Mouse (Mus musculus): ENCODE data around the gene Hsd11b2.

Gene Hsd11b2

DNA sequence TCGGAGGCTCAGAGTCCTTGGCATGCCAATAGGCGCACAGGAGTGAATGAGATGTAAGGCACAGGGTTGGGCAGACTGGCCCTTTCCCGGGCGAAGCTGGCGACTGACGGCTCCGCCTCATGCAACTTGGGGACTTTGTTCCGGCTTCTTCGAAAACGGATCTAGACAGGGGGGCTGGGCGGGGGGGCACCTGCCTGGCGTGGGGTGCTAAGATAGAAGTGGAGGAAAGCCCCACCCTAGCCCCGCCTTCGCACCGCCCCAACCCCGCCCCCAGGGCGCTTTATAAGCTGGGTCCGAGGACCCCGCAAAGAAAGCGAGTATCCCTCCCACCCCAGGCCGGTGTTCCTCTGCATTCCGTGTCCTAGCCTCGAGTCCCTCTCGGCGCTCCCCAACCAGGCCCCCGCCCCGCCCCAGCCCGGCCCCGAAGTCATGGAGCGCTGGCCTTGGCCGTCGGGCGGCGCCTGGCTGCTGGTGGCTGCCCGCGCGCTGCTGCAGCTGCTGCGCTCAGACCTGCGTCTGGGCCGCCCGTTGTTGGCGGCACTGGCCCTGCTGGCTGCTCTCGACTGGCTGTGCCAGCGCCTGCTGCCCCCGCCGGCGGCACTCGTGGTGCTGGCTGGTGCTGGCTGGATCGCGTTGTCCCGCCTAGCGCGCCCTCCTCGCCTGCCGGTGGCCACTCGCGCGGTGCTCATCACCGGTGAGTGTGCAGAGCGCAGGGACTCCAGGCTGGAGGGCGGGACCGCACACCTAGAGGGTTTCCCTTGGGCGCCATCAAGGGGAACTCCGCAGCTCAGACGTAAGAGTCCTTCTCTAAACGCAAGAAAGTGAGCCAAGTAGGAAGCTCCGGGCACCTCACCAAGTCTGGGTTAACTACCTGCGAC lies at the start of gene Hsd11b2:
Gene Hsd11b2 (plus strand): TSS at position 320 of the 878 bp plus-strand sequence.
- DNase-seq (ENCODE audit: low read depth, low spot score): no peak

DNA sequence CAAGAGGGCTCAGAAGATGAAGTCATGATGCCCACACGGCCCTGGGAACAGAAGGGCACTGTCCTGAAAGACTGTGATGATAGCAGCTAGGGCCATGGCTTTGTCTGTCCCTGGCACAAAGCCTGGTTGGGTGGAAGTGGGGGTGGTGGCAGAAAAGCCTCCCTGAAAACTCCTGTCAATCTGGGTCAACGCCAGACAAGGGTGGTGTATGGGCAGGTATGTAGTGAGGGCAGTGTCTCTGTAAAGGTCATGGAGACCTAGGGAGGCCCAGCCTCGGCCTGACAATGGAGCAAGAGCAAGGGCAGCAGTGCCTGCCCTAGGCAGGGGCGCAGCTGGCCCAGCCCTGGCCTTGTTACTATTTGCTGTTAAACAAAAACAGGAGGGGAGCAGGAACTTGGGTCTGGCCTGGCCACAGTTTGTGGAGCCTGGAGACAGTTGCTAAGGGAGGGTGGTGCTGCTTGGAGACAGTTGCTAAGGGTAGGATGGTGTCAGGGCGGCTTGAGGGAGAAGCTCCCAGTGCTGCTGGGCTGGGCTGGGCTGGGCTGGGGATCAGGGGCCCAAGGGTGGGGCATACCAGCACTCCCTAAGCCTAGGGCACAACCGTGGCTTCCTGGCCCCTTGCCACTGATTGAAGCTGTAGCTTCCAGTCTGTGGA lies 49.4 kb upstream of the Hsd11b2 start:
- no peak for DNase-seq (ENCODE audit: low read depth, low spot score)

DNA sequence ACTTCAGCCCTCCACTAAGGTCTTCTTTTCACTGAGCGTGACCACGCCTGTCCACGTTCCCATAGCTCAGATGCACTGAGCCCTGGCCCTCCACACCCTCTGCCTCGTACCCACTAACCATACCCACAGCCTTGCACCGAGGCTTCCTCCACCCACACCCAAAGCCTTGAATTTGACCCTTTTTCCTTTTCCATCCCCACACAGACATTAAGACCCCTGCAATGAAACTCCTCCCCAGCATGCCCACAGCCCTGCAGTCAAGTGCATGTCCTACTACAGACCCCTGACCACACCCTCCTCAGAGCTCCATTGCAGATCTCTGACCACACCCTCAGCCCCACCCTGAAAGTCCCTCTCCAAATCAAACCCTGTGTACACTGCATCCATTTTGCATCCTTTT lies 48.7 kb upstream of the Hsd11b2 start:
- DNase-seq (ENCODE audit: low read depth, low spot score): no peak

DNA sequence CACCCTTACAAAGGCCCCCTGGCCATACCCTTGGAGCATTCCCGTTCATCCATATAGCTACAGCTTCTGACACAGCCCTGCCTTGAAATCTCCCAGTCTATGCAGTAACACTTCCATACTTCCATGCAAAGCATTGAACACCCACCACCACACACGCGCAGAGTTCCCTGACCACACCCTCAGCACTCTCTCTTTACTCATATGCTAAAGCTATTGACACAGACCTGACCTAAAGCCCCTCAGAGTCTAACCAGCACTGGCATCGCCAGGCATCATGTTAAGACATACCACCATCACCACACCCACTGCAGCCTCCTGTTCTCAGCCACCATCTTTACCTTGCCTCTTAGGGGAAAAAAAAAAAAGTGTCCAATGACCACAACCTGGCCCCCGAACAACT lies 48.3 kb upstream of the Hsd11b2 start:
- DNase-seq (ENCODE audit: low read depth, low spot score): no peak

DNA sequence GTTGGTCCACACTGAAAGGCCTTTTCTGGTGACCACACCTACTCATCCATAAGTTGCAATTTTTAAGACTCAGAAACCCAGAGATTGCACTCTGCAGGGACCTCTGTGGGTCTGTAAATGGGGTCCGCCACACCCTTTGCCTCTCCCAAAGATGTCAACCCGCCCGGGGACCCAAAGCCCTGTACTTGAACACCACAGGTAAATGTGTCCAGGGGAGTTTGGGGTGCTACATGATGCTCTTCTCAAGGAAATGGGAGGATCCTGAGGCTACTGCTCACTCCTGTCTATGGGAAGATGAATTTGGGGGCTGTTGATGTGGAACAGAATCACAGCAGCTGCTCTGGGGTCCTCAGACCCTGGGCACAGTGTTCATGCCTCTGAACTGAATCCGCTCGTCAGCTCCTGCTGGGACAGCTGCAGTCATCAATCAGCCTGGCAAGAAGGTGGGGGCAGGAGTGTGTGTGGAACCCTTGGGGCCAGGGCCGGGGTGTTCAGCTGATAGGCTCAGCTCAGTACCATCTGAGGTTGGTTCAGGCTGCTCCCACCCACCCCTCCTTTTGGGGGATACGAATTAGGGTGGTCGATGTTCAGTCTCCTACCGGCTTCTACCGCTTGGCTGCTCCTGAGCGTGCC lies 47.8 kb upstream of the Hsd11b2 start:
- DNase-seq (ENCODE audit: low read depth, low spot score): no peak

DNA sequence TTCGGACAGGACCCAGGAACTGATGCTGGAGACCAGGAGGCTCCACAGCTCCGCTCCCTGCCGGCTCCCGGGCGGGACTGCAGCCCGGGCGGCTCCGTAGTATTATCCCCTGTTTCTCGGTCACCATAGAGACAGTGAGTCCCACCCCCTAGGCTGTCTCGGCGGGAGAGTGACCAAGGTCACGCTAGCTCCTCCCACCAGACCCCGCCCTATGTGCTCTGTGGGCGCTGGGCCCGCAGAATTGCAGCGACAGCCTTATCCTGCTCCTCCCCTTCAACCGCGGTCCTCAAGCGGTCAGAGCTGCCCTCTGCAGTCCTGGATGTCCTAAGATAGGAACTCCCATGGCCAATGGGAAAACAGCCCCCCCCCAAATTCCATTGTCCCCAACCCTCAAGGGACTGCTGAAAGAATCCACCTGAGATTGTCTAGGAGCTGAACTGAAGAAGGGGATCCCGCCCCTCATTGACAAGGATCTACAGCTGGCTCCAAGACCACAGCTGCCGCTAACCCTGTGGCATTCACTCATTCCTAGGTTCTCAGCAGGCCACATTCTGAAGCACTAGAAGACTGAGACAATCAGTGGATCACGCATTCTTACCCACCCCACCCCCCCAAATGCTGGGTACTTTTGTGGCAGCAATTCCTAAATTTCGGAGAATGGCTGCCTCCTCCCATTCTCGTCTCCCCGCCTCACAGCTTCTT lies 47.1 kb upstream of the Hsd11b2 start, which contains the start of gene Tppp3:
Gene Tppp3 (minus strand): TSS at position 213 of the 702 bp plus-strand sequence.
- peak; percentile 91 for DNase-seq (ENCODE audit: low read depth, low spot score)

DNA sequence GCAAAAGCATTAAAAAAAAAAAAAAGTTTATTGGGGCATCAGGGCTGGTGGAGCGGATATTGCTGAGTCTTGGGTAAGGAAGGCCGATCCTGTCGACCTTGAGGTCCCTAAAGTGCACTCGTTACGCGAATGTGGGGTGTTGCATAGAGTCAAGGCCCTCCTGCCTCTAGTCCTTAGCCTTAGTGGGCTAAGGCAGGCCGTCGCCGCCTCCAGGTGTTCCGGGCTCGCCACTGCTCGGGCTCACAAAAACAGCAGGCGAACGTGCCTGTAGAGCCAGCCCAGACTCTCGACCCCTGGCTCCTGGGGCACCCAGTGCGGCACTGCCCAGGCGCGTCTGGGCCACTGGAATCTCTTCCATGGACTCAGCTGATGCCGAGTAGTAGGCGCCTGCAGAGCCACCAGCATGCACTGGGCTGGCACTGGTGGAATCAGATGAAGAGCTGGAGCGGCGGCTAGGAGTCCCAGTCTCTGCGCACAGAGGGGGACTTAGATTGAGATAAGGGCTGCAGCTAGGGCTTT lies 46.1 kb upstream of the Hsd11b2 start:
- DNase-seq (ENCODE audit: low read depth, low spot score): no peak

DNA sequence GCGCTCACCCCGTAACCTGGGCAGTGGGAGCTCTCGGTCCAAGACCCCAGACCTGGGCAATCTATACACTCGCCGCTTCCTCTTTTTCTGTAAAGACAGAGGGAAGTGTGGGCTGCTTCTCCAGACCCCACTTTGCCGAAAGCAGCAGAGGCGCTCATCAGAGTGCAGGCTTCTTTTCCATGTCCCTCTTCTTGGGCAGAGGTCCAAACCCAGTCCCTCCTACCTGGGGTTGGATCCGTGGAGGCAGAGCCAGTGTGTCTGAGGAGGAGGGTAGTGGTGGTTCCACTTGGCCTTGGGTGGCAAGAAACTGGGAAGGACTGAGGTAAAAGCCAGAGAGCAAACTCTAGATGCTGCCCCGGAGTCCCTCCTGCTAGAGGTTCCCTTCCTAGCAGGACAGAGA lies 45.6 kb upstream of the Hsd11b2 start:
- no peak for DNase-seq (ENCODE audit: low read depth, low spot score)

DNA sequence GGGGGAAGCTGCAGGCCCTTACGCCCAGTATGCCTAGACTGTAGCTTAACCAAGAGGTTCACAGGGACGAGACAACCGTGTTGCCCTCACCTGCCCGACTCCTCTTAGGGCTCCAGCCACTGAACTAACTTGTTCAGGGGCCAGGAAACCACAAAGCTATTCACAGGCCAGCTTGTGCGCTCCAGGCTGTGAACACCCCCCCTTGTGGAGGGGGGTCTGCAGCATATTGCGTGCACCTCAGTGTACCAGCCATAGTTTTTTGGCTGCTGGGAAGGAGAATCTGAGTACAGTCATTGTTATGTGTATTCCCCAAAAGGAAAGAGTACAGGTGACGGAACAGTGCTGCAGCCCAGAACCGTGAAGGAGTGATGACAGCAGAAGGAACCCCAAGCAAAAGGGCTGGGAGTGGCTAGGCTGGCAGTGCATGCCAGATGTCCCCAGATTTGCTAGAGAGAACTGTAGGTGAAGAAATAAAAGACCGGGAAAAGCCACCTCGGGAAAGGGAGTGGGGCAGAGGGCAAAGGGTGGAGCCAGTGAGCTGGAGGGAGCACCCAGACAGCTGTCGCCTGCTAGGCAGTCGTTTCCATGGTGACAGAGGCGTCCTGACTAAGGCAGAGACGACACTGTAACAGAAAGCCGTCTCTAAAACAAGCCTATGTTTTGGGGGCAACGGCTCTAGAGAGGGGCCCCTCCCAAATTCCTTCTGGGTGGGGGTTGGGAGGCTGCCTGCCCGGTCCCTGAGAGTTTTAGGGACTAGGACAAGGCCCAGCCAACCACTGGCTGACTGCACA lies 44.5 kb upstream of the Hsd11b2 start:
- no peak for DNase-seq (ENCODE audit: low read depth, low spot score)

DNA sequence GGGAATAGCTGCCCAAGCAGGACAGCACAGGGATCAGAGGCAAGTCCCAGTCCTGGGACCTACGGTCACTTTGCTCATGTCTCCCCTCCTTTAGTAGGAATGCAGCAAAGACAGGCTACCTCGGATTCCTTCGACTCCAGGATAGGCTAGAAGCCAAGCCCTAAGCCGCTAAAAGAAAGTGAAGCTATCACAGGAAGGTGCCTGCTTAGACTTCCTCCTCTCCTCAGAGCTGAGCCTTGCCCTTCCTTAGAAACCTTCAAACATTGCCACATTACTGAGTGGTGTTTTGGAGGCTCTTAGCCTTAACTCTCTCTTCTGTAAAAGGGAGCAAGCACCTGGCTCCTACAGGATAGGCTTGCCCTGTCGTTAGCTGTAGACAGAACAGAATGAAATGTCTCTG lies 43.9 kb upstream of the Hsd11b2 start:
- DNase-seq (ENCODE audit: low read depth, low spot score): no peak

DNA sequence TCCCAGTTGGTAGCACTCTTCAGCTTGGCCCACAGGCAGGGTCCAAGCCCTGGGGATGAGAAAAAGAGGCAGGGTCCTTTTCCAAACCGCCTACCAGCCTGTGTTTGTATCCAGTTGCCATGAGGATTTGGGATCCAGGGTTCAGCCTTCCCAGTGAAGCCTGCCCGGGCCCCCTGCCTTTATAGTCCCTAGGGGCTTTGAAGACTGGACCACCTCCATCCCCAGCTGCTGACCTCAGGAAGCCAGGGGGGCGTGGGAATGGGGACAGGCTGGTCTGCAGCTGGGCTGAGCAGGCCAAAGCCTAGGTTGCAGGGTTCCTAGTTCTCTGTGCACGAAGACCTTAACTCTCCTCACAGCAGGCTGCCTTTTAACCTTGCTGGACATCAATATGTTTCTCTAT lies 43.3 kb upstream of the Hsd11b2 start:
- no peak for DNase-seq (ENCODE audit: low read depth, low spot score)

DNA sequence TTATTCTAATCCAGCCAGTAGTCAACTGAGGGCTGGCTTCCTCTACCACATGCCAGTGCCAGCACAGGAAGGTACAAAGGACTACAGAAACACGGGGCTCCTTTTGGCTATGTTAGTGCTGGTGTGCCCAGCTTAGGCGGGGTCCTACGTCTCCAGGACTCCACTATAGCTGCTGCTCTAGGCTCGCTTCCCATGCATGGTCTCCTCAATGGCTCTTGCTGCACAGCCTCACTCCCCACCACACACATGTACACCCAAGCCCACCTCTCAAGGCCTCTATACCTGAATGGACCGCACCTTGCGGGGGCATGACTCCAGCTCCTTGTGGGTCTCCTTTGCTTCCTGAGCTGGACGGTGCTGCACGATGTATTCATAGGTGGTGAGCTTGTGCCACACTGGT lies 42.8 kb upstream of the Hsd11b2 start:
- no peak for DNase-seq (ENCODE audit: low read depth, low spot score)

DNA sequence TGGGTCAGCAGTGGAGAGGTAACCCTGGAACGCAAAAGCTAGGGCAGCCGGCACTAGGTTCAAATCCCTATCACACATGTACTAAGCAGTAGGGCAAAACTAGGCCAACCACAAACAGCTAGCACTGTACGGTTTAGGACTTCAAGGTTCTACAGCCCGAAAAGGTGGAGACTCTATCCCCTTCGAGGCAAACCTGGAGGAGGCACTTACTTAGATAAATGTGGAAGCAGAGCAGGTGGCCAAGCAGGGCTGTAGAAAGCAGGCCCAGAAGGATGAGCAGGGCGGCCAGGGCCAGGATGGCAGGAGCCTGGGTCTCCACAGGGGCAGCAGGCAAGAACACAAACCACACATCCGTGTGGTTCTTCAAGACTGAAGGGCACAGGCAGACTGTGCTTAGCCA lies 42.4 kb upstream of the Hsd11b2 start:
- no peak for DNase-seq (ENCODE audit: low read depth, low spot score)

DNA sequence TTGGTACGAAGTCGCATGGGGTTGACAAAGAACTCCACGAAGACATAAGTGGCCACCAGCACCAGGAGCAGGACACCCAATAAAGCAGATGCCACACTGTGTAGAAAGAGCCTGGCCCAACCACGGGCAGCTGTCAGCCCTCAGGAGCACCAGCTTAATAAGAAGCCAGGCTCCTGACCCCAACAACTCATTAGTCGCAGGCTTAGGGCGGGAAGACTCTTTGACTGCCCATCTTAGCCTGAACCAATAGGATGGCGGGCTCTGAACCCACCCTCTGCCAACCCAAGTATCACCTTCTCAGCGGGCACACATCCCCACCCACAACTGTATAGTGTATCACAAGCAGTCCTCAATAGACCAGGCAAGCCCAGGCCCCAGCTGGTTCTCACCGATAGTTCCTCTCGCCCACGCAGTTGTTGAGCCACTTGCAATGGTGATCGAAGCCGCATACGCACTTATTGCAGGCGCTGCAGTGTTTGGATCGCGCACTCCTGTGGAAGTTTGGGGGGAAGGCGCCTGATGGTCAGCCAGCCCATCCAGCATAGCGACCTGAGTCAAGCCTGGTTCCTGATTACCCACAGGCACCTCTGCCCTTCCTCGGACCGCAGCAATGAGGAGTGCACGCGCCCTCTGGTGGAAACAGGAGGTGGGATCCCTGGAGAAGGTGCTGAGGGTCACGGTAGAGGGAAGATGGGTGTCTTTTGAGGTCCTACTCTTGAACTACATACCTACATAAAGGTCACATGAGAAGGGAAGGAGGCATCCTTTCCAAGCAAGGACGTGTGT lies 41.7 kb upstream of the Hsd11b2 start:
- DNase-seq (ENCODE audit: low read depth, low spot score): no peak

DNA sequence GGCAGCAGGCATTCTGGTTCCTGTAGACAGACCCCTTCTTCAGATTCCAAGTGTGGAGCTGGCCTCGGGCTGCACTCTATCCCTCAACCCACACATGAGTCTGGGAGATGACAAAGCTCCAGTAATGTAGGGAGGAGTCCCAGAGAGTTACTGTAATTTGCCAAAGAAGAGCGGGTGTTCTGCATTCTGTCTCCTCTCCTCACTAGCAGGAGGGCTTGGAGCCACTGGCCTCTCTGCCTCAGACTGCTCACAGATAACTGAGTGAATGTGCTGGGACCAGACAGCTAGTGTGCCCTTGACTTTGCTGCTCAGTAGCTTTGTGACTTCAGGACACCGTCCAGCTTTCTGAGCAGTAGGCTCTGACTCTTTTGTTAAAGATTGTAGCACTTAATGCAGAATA lies 40.8 kb upstream of the Hsd11b2 start:
- DNase-seq (ENCODE audit: low read depth, low spot score): no peak

DNA sequence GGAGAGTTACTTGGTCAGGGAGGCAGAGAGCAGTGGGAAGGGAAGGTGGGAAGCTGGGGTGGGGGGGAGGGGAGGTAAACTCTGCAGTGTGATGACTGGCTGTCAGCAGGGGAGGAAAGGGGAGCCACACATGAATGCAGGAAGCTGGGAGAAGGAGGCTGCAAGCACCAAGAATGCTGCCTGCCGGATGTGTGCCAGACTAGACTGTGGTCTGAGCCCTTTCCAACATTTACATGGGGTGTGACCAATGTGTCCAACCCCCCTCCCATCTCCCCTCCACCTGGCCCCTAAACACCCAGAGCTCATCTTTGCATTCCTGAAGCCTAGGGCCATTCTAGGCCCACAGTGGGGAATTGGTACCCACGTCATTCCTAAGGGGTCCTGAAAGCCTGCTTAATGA lies 37.5 kb upstream of the Hsd11b2 start:
- no peak for DNase-seq (ENCODE audit: low read depth, low spot score)

DNA sequence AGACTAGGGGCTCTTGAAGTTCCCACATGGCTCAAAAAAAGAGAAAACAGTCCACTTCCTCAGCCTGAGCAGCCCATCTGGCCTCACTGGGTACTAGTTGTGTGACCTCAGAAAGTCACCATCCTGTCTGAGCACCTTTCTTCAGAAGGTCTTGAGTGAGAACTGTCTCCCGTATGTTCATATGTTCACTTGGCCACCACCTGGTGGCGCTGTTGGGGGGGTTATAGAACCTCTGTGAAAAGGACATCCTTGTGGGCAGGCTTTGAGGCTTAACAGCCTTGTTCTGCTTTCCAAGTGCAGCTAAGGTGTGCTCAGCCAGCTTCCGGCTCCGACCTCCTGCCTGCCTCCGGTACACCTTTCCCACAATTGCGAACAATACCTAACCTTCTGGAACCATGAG lies 37.1 kb upstream of the Hsd11b2 start:
- DNase-seq (ENCODE audit: low read depth, low spot score): no peak

DNA sequence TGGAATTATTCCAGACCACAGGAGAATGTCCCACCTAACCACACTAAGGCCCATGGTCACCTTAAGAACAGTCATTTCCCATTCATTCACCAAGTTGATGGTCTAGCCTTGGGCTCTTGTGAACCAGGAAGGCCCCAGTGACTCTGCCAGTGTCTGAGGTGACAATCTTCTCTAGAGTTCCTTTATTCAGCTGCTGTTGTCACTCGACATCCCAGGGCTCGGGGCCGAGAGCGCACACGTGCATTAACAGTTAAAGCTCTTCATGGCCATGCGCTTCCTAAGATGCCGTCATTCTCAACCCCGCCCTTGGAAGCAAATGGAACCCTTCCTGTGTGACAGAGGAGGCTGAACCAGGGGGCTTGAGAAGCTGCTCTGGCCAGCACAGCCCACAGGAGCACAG lies 36.4 kb upstream of the Hsd11b2 start:
- DNase-seq (ENCODE audit: low read depth, low spot score): no peak

DNA sequence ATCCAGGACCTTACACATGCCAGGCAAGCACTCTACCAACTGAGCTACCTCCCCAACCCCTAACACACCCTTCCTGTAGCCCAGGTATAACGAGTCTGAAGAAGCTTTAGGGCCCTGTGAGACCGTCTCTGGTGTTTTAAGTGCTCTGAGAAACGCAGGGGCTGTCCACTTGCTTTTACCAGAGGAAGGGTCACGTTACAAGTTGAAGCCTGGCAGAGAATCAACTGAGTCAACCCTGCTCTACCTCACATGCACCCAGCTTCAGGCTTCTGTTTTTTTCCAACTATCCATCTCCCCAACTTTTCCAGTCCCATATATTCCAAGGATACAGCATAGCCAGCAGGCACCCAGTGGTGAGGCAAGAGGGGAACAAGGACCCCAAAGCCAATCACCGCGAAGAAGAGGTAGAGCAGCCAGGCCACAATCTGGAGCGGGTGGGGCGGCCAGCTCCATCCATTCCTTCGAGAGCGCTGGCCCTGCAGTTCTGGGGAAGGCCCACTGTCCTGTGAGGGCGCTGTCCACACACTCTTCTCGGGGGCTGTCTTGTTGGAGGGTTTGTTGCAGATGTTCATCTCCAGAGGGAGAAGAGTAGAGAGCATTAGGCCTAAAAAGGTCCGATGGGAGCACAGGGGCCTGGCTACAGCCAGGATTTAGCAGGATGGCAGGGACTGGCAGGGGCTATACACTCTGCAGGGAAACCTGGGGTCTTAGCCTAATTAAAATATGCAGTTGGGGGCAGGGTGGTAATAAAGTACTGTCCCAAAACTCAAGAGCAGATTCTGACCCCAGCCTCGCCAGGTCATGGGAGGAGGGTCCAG lies 35.1 kb upstream of the Hsd11b2 start:
- no peak for DNase-seq (ENCODE audit: low read depth, low spot score)

Measured in retina, postnatal 7 days (tissue).